Mouse (Mus musculus) heart, embryonic 12.5 days (tissue): ENCODE measurements around the gene Gna15. TPM values are rescaled to one million over a fixed set of nuclear protein-coding genes. Genes with fewer than 3 reads are reported as not detected.

Experiments used
- ATAC-seq: fragments of 200-750 bp; cut with Nextera tagmentation; 2 replicates; pipeline ENCODE4 v1.8.0; 2017; ENCODE audit warnings: moderate TSS enrichment, moderate library complexity; ENCODE audit not compliant: insufficient number of reproducible peaks, low FRiP score
- H3K27ac ChIP-seq: fragments of 300-500 bp; sonication (generic); 2 replicates; pipeline ENCODE4 v1.5.1; 2016; ENCODE audit warnings: mild to moderate bottlenecking, moderate library complexity; ENCODE audit not compliant: poor library complexity, severe bottlenecking
- H3K27me3 ChIP-seq: fragments of 300-500 bp; sonication (generic); replicated peaks from 2 replicates; pipeline ENCODE4 v1.6.1; 2016; ENCODE audit warnings: mild to moderate bottlenecking, moderate library complexity
- H3K36me3 ChIP-seq: fragments of 300-500 bp; sonication (generic); 2 replicates; pipeline ENCODE4 v1.6.1; 2016; ENCODE audit warnings: mild to moderate bottlenecking, moderate library complexity
- H3K4me1 ChIP-seq: fragments of 300-500 bp; sonication (generic); replicated peaks from 2 replicates; pipeline ENCODE4 v1.6.1; 2016; ENCODE audit warnings: mild to moderate bottlenecking
- H3K4me2 ChIP-seq: fragments of 300-500 bp; sonication (generic); 2 replicates; pipeline ENCODE4 v1.6.1; 2016; ENCODE audit warnings: mild to moderate bottlenecking, moderate library complexity
- H3K4me3 ChIP-seq: fragments of 300-500 bp; sonication (generic); 2 replicates; pipeline ENCODE4 v1.5.1; 2016; ENCODE audit warnings: mild to moderate bottlenecking
- H3K9ac ChIP-seq: fragments of 300-500 bp; sonication (generic); 2 replicates; pipeline ENCODE4 v1.6.1; 2016; ENCODE audit warnings: mild to moderate bottlenecking, moderate library complexity
- H3K9me3 ChIP-seq: fragments of 300-500 bp; sonication (generic); replicated peaks from 2 replicates; pipeline ENCODE4 v1.6.1; 2016; ENCODE audit warnings: mild to moderate bottlenecking, moderate library complexity
- WGBS: fragments of 180-500 bp; shearing (Covaris S2); methylation state at CpG from one replicate; pipeline ENCODE4 v1.1.7; 2016; 5-methylcytosine and 5-hydroxymethylcytosine counted together
- polyA plus RNA-seq: library from polyadenylated mRNA; unstranded; fragments of >200 nt; fragmentation: Nextera tagmentation; extraction: Ambion mirVana; gene quantifications from 2 replicates; pipeline ENCODE4 v1.2.1, GENCODE M21; 2016

Gene Gna15
- polyA plus RNA-seq, 1 experiment from 2014 or later: 1.9 TPM

DNA sequence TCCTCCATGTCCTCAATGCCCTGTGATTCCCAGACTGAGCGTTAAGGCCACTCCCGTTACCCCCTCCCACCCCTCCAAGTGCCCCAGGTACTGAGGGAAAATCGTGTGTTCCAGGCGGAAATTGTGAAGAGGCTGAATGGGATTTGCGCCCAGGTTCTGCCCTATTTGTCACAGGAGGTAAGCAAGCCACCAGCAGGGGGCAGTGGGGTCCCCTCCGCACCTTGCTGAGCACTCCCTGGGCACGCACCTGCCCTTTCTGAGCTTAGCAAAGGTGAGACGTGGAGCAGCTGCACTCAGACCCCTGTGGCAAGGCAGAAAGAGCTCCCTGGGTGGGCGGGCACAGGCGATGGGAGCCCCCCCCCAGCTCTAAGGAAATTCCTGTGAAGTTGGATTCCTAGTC is 40.7 kb upstream of the Gna15 start:
- ATAC-seq: no peak
- Histone ChIP-seq H3K36me3 (peaks cover 55% of the 10 kb centered on the region), H3K27me3 (no peaks in the 10 kb centered on the region), H3K4me2 (no peak overlapping the region; the same call in 1 of the 2 replicates), H3K4me1 (peaks cover 70% of the 10 kb centered on the region), H3K4me3 (no peak overlapping the region), H3K9ac (no peak overlapping the region), H3K9me3 (no peaks in the 10 kb centered on the region), H3K27ac (no peak overlapping the region)
- 26% methylated on average over 10 of the region's 10 CpGs for WGBS

GRCm38 (mm10) chr10:81564216-81564615 is 40.2 kb upstream of the Gna15 start:
- no peaks in the 10 kb centered on the region for H3K9me3 ChIP-seq
- peak overlapping the region; percentile 65 for H3K9ac ChIP-seq
- peak overlapping the region; percentile 30 for H3K4me3 ChIP-seq
- peaks cover 65% of the 10 kb centered on the region for H3K4me1 ChIP-seq
- ATAC-seq: no peak
- 2% methylated on average over 10 of the region's 10 CpGs for WGBS
- peak overlapping the region; percentile 69; the same call in 1 of the 2 replicates for H3K27ac ChIP-seq
- H3K4me2 ChIP-seq: peak overlapping the region; percentile 62
- peaks cover 55% of the 10 kb centered on the region for H3K36me3 ChIP-seq
- H3K27me3 ChIP-seq: no peaks in the 10 kb centered on the region

GRCm38 (mm10) chr10:81563481-81563880 is 39.5 kb upstream of the Gna15 start:
- H3K4me2 ChIP-seq: peak overlapping the region; percentile 62
- peak overlapping the region; percentile 69; the same call in 1 of the 2 replicates for H3K27ac ChIP-seq
- no peak for ATAC-seq
- H3K27me3 ChIP-seq: no peaks in the 10 kb centered on the region
- peaks cover 59% of the 10 kb centered on the region for H3K4me1 ChIP-seq
- peak overlapping the region; percentile 65 for H3K9ac ChIP-seq
- H3K9me3 ChIP-seq: no peaks in the 10 kb centered on the region
- peaks cover 55% of the 10 kb centered on the region for H3K36me3 ChIP-seq
- WGBS: 35% methylated on average over 6 of the region's 6 CpGs
- H3K4me3 ChIP-seq: 0 out of 2 replicates have a peak overlapping the region, but pooled peaks have one; percentile 30

- ATAC-seq: no peak
- peak overlapping the region; percentile 48 for H3K9ac ChIP-seq
- WGBS: 78% methylated on average over 6 of the region's 6 CpGs
- H3K27ac ChIP-seq: no peak overlapping the region
- no peaks in the 10 kb centered on the region for H3K9me3 ChIP-seq
- H3K36me3 ChIP-seq: peaks cover 55% of the 10 kb centered on the region
- no peaks in the 10 kb centered on the region for H3K27me3 ChIP-seq
- H3K4me2 ChIP-seq: peak overlapping the region; percentile 10
- H3K4me3 ChIP-seq: 0 out of 2 replicates have a peak overlapping the region, but pooled peaks have one; percentile 0
- H3K4me1 ChIP-seq: peaks cover 50% of the 10 kb centered on the region
These were observed 38.4 kb upstream of the Gna15 start for GRCm38 (mm10) chr10:81562411-81562810.

DNA sequence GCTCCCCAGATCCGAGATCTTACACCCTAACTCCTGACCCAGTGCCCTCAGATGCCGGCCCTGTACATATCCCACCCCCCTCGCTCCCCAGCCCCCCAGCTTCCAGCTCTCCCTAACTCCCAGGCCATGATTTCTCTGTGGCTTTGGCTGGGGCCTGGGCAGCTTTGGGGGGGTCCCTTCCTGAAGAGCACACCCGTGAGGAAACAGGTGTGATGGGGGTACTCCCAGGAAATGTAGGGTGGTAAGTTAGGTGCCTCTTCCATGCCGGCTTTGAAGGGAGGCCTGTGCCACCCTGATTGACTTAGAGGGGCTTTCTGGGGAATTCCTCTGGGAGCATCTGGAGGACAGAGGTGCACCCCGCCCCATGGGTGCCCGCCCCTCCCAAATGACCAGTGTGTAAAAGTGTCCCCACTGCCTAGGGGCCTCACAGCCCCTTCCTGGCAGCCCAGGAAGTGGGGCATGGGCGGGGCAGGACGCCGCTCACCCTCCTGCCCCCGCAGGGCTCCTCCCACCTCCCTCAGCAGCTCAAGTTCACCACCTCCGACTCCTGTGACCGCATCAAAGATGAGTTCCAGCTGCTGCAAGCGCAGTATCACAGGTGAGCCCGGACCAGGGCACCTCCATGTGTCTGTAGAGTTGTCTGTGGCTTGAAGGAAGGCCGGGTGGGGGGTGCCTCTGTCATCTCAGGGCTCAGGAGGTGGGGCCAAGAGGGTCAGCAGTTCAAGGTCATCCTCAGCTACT is 36.9 kb upstream of the Gna15 start:
- H3K4me3 ChIP-seq: peak overlapping the region; percentile 97
- peaks cover 47% of the 10 kb centered on the region for H3K4me1 ChIP-seq
- peak overlapping the region; percentile 100 for H3K9ac ChIP-seq
- peaks cover 43% of the 10 kb centered on the region for H3K36me3 ChIP-seq
- WGBS: 11% methylated on average over 16 of the region's 16 CpGs
- peak overlapping the region; percentile 88 for H3K4me2 ChIP-seq
- H3K27ac ChIP-seq: peak overlapping the region; percentile 97
- 0 out of 2 replicates have a peak, but pooled peaks cover 3% of the 10 kb centered on the region for H3K9me3 ChIP-seq
- no peaks in the 10 kb centered on the region for H3K27me3 ChIP-seq
- ATAC-seq: peak; percentile 10; the same call in 1 of the 2 replicates

GRCm38 (mm10) chr10:81559627-81560539 is 35.9 kb upstream of the Gna15 start:
- under 1% methylated on average over 36 of the region's 36 CpGs for WGBS
- Histone ChIP-seq H3K4me2 (peak overlapping the region; percentile 88), H3K9me3 (0 out of 2 replicates have a peak, but pooled peaks cover 3% of the 10 kb centered on the region), H3K27me3 (no peaks in the 10 kb centered on the region), H3K4me3 (peak overlapping the region; percentile 97), H3K36me3 (peaks cover 33% of the 10 kb centered on the region), H3K9ac (peak overlapping the region; percentile 100), H3K27ac (peak overlapping the region; percentile 97), H3K4me1 (peaks cover 42% of the 10 kb centered on the region)
- ATAC-seq: peak; percentile 27; the same call in 1 of the 2 replicates

GRCm38 (mm10) chr10:81559163-81559626 is 35.2 kb upstream of the Gna15 start, which contains the start of gene Aes:
Aes (plus strand) TSS chr10:81559488.
- peak; percentile 73 for ATAC-seq
- 0 out of 2 replicates have a peak, but pooled peaks cover 3% of the 10 kb centered on the region for H3K9me3 ChIP-seq
- 1% methylated on average over 44 of the region's 53 CpGs for WGBS
- H3K4me1 ChIP-seq: peaks cover 35% of the 10 kb centered on the region
- peak within 1 kb of the TSS; percentile 88 for H3K4me2 ChIP-seq
- H3K36me3 ChIP-seq: peaks cover 26% of the 10 kb centered on the region
- peak within 1 kb of the TSS; percentile 97 for H3K4me3 ChIP-seq
- H3K27me3 ChIP-seq: no peaks in the 10 kb centered on the region
- H3K9ac ChIP-seq: peak within 1 kb of the TSS; percentile 100
- peak within 1 kb of the TSS; percentile 97 for H3K27ac ChIP-seq

- Histone ChIP-seq H3K9ac (no peak overlapping the region), H3K4me1 (peaks cover 18% of the 10 kb centered on the region), H3K4me3 (no peak overlapping the region), H3K4me2 (no peak overlapping the region), H3K36me3 (peaks cover 14% of the 10 kb centered on the region), H3K27me3 (no peaks in the 10 kb centered on the region), H3K27ac (no peak overlapping the region), H3K9me3 (peaks cover 7% of the 10 kb centered on the region)
- WGBS: 17% methylated on average over 1 of the region's 1 CpGs
- ATAC-seq: no peak
These were observed 33.5 kb upstream of the Gna15 start for GRCm38 (mm10) chr10:81557491-81557890.

DNA sequence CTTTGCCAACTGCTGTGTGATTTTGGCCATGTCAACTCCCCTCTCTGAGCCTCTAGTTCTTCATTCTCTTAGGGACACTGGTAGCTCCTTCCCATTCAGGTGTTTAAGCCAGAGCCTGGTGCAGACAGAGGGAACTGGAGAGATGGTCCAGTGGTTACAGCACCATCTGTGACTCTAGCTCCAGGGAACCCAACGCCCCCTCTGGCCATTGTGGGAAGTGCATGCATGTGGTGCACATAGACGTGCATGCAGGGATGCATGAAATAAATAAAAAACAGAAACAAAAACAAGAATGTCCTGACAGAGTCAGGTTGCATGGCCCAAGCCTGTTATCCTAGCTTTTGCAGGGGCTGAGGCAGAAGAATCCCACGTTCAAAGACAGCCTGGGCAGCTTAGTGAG is 32.3 kb upstream of the Gna15 start:
- H3K9me3 ChIP-seq: peaks cover 7% of the 10 kb centered on the region
- peaks cover 12% of the 10 kb centered on the region for H3K4me1 ChIP-seq
- WGBS: 69% methylated on average over 3 of the region's 3 CpGs
- H3K9ac ChIP-seq: no peak overlapping the region
- no peak overlapping the region for H3K4me2 ChIP-seq
- no peak overlapping the region for H3K4me3 ChIP-seq
- no peak overlapping the region for H3K27ac ChIP-seq
- no peak for ATAC-seq
- H3K27me3 ChIP-seq: no peaks in the 10 kb centered on the region
- peaks cover 4% of the 10 kb centered on the region for H3K36me3 ChIP-seq

- Histone ChIP-seq H3K9me3 (peaks cover 7% of the 10 kb centered on the region), H3K4me3 (no peak overlapping the region), H3K9ac (no peak overlapping the region), H3K27ac (no peak overlapping the region), H3K27me3 (no peaks in the 10 kb centered on the region), H3K36me3 (no peaks in the 10 kb centered on the region), H3K4me1 (peaks cover 4% of the 10 kb centered on the region), H3K4me2 (no peak overlapping the region)
- 76% methylated on average over 6 of the region's 6 CpGs for WGBS
- ATAC-seq: no peak
These were observed 30.1 kb upstream of the Gna15 start for GRCm38 (mm10) chr10:81553807-81554755.
